Mouse (Mus musculus) kidney, embryonic 16.5 days (tissue): ENCODE data around the gene Kcnab1. TPM values are rescaled to one million over a fixed set of nuclear protein-coding genes. Genes with fewer than 3 reads are reported as not detected.

Experiments
- ATAC-seq: fragments of 200-750 bp; cut with Nextera tagmentation; 2 replicates; pipeline ENCODE4 v1.8.0; 2017; ENCODE audit warnings: moderate TSS enrichment; ENCODE audit not compliant: low FRiP score, low TSS enrichment
- H3K27ac ChIP-seq: fragments of 300-500 bp; sonication (generic); 2 replicates; pipeline ENCODE4 v1.5.1; 2014; ENCODE audit warnings: low read length
- H3K27me3 ChIP-seq: fragments of 300-500 bp; sonication (generic); 2 replicates; pipeline ENCODE4 v1.6.1; 2014; ENCODE audit warnings: low read length, control low read depth, mixed read lengths; ENCODE audit not compliant: insufficient read depth
- H3K36me3 ChIP-seq: fragments of 300-500 bp; sonication (generic); 2 replicates; pipeline ENCODE4 v1.6.1; 2014; ENCODE audit warnings: low read length, control low read depth, mixed read lengths; ENCODE audit not compliant: insufficient read depth
- H3K4me1 ChIP-seq: fragments of 300-500 bp; sonication (generic); 2 replicates; pipeline ENCODE4 v1.6.1; 2014; ENCODE audit warnings: low read length, control low read depth, mixed read lengths; ENCODE audit not compliant: insufficient read depth
- H3K4me2 ChIP-seq: fragments of 300-500 bp; sonication (generic); replicated peaks from 2 replicates; pipeline ENCODE4 v1.6.1; 2014; ENCODE audit warnings: low read depth, low read length
- H3K4me3 ChIP-seq: fragments of 300-500 bp; sonication (generic); 2 replicates; pipeline ENCODE4 v1.5.1; 2014; ENCODE audit warnings: mild to moderate bottlenecking, low read length
- H3K9ac ChIP-seq: fragments of 300-500 bp; sonication (generic); replicated peaks from 2 replicates; pipeline ENCODE4 v1.6.1; 2014; ENCODE audit warnings: low read length
- H3K9me3 ChIP-seq: fragments of 300-500 bp; sonication (generic); 2 replicates; pipeline ENCODE4 v1.6.1; 2016; ENCODE audit warnings: low read length, control low read depth
- WGBS: fragments of 180-500 bp; shearing (Covaris S2); extraction: QIAGEN DNeasy Blood & Tissue Kit; methylation state at CpG from one replicate; pipeline ENCODE4 v1.1.7; 2014; 5-methylcytosine and 5-hydroxymethylcytosine counted together
- polyA plus RNA-seq: library from polyadenylated mRNA; unstranded; fragments of >200 nt; fragmentation: Nextera tagmentation; extraction: Ambion mirVana; gene quantifications from 2 replicates; pipeline ENCODE4 v1.2.1, GENCODE M21; 2015

The Kcnab1 gene
- polyA plus RNA-seq, 1 experiment from 2014 or later = 4.1 TPM

DNA sequence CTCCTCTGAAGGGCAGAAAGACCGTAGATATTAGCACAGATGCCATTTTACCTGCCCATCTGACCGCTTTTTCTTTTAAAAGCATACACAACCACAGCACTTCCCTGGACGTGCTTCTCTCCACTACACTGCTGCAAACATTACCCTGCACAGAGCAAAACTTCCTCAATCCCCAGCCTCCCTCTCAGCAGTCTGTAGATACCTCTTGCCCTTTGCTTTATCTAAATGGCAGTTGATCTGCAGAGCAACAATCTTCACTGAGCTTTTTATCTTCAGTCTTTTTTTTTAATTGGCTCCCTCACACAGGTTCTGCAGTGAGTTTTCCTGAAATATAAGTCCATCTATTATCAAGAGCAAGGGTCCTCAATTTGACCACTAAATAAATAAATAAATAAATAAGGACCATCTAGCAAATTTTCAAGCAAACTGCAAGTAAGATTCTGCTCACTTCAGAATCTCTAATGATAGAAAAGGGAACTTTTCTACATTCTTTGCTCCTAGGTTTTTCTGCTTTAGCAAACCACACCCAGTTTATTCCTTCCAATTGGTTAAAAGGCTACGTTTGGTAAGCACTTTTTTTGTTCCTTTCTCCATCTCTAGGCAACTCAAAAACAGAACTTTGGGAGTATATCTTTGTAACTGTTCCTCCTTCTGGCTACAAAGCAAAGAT is 287.8 kb downstream of the Kcnab1 start:
- Histone ChIP-seq H3K27me3 (no peaks in the 10 kb centered on the region), H3K36me3 (no peaks in the 10 kb centered on the region)
- ATAC-seq = no peak

DNA sequence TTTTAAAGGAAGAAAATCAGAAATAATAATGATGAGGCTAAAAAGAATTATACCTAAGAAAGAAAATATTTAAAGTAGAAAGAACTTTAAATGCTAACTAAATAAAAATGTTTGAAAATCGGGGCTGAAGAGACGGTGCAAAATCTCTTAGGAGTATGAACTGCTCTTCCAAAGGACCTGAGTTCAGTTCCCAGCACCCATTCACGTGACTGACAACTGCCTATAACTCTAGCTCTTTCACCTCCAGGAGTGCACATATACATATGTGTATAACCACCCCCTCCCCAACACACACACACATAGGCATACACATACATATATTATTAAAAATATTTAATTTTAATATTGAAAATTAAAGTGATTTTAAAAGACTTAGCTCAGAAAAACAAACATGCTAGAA is 288.4 kb downstream of the Kcnab1 start:
- Histone ChIP-seq H3K9me3 (no peaks in the 10 kb centered on the region), H3K27me3 (no peaks in the 10 kb centered on the region), H3K36me3 (no peaks in the 10 kb centered on the region), H3K4me3 (no peak overlapping the region), H3K27ac (no peak overlapping the region), H3K9ac (no peak overlapping the region), H3K4me2 (no peak overlapping the region), H3K4me1 (no peaks in the 10 kb centered on the region)
- 94% methylated on average over 3 of the region's 3 CpGs for WGBS
- ATAC-seq = no peak

More for the DNA sequence above, 287.8 kb downstream of the Kcnab1 start:
- Histone ChIP-seq H3K4me2 (no peak overlapping the region), H3K9ac (no peak overlapping the region), H3K4me3 (no peak overlapping the region), H3K27ac (no peak overlapping the region), H3K4me1 (no peaks in the 10 kb centered on the region), H3K9me3 (no peaks in the 10 kb centered on the region)
- WGBS = 82% methylated on average over 4 of the region's 4 CpGs

DNA sequence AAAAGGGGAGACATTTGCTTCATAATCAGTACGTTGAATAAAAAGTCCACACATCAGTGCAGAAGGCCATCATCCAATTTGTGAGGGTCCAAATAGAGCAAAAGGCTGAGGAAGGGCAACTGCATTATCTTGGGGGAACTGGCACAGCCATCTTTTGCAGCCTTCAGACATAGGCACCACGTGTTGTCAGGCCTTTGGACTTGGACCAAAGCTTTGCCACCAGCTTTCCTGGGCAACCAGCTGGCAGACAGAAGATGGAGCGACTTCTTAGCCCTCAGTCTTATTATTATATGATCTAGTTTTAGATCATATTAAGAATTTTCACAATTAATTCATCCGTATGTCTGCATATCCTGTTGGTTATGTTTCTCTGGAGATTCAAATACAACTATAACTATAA is 296.6 kb downstream of the Kcnab1 start:
- H3K27ac ChIP-seq = no peak overlapping the region
- no peak overlapping the region for H3K4me2 ChIP-seq

DNA sequence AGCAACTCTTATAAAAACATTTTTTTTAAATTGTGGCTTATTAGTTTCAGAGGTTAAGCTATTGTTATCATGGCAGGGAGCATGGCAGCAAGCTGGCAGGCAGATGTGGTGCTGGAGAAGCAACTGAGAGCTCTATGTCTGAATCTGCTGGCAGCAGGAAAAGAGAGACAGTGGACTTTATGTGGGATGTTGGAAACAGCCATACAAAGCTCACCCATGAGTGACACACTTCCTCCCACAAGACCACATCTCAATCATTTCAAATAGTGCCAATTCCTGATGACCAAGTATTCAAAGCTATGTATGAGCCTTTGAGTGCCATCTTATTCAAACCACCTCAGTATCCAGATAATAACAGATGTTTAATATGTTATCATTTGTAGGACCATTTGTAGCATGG is 298.7 kb downstream of the Kcnab1 start:
- Histone ChIP-seq H3K9ac (no peak overlapping the region), H3K36me3 (no peaks in the 10 kb centered on the region), H3K27ac (no peak overlapping the region), H3K4me1 (no peaks in the 10 kb centered on the region), H3K4me3 (no peak overlapping the region), H3K27me3 (no peaks in the 10 kb centered on the region), H3K4me2 (no peak overlapping the region), H3K9me3 (no peaks in the 10 kb centered on the region)
- no peak for ATAC-seq

More for the DNA sequence above, 296.6 kb downstream of the Kcnab1 start:
- Histone ChIP-seq H3K4me3 (no peak overlapping the region), H3K9ac (no peak overlapping the region), H3K4me1 (no peaks in the 10 kb centered on the region), H3K9me3 (no peaks in the 10 kb centered on the region), H3K36me3 (no peaks in the 10 kb centered on the region), H3K27me3 (no peaks in the 10 kb centered on the region)
- WGBS = 83% methylated on average over 4 of the region's 4 CpGs
- ATAC-seq = no peak

DNA sequence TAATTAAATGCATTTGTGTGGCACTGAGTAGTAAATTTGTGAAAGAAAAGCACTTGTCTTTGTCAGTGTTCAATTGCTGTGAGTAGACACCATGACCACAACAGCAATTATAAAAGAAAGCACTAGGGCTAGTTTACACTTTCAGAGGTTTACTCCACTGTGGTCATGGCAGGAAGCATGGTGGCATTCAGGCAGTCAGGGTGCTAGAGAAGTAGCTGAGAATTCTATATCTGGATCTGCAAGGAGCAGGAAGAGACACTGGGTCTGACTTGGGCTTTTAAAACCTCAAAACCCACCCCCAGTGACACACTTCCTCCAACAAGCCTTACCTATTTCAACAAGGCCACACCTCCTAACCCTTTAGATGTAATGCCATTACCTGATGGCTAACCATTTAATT is 307.4 kb downstream of the Kcnab1 start:
- Histone ChIP-seq H3K4me2 (no peak overlapping the region), H3K4me3 (no peak overlapping the region), H3K27ac (no peak overlapping the region), H3K4me1 (no peaks in the 10 kb centered on the region), H3K36me3 (no peaks in the 10 kb centered on the region), H3K27me3 (no peaks in the 10 kb centered on the region), H3K9me3 (no peaks in the 10 kb centered on the region), H3K9ac (no peak overlapping the region)
- ATAC-seq = no peak

DNA sequence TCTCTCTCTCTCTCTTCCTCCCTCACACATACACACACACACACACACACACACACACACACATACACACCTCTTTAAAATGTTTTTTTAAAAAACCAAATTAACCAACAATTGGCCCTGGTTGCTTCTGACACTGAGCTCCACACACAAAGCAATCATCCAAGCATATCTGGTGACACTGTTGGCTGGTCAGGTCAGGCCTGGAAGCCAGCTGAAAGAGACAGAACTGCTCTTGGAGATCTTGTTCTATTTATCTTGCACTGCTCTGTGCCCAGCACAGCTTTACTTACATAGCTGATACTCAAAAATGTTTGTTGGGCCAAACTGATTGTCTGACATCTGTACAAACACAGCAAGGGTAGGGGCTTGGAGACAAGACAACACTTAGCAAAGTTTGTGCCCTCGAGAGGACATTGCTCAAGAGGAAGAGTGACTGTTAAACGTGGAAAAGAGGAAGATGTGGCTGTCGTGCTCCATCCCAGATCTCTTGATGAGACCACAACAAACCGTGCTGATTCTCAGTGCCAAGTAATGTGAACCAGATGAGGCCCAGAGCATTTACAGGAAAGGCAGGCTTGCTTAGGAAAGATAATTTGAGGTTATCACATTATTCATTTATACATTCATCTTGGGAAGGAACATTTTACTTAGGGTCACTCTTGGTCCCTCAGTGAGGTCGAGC is 308.9 kb downstream of the Kcnab1 start:
- peak; percentile 63; the same call in 1 of the 2 replicates for ATAC-seq

DNA sequence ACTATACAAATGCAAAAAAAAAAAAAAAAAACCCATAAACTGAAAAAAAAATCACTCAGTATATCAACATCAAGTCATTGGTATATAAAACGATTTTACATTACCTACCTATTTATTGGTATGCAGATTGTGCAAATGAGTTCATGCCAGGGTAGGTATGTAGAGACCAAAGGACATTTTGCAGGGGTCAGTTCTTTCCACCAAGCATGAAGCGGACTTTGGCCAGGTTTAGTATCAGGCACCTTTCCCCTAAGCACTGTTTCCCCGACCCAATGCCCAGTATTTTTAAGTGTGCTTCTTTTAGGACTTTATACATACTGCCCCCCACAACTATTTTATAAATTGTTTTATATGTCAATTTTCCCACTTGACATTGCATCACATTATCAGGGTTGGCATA is 310.5 kb downstream of the Kcnab1 start:
- Histone ChIP-seq H3K27me3 (no peaks in the 10 kb centered on the region), H3K9me3 (no peaks in the 10 kb centered on the region), H3K4me3 (no peak overlapping the region), H3K36me3 (no peaks in the 10 kb centered on the region), H3K27ac (no peak overlapping the region), H3K4me2 (no peak overlapping the region), H3K4me1 (no peaks in the 10 kb centered on the region), H3K9ac (no peak overlapping the region)
- 81% methylated on average over 3 of the region's 3 CpGs for WGBS
- ATAC-seq = no peak

More for the DNA sequence above, 308.9 kb downstream of the Kcnab1 start:
- no peaks in the 10 kb centered on the region for H3K27me3 ChIP-seq
- no peaks in the 10 kb centered on the region for H3K9me3 ChIP-seq
- no peaks in the 10 kb centered on the region for H3K4me1 ChIP-seq
- H3K27ac ChIP-seq = no peak overlapping the region
- no peak overlapping the region for H3K9ac ChIP-seq
- H3K4me2 ChIP-seq = no peak overlapping the region
- WGBS = 53% methylated on average over 5 of the region's 5 CpGs
- no peaks in the 10 kb centered on the region for H3K36me3 ChIP-seq
- no peak overlapping the region for H3K4me3 ChIP-seq
